Mouse (Mus musculus) liver, embryonic 11.5 days (tissue): ENCODE data around the gene Ptpn13. TPM values are rescaled to one million over a fixed set of nuclear protein-coding genes. Genes with fewer than 3 reads are reported as not detected.

Experiments
- ATAC-seq: fragments of 200-750 bp; cut with Nextera tagmentation; replicated peaks from 2 replicates; pipeline ENCODE4 v1.8.0; 2017; ENCODE audit warnings: moderate number of reproducible peaks, mild to moderate bottlenecking, moderate TSS enrichment, moderate library complexity; ENCODE audit not compliant: low FRiP score
- DNase-seq: peaks from one replicate; pipeline ENCODE4 v3.0.0-alpha.2; 2017; ENCODE audit warnings: low spot score
- H3K27ac ChIP-seq: fragments of 300-500 bp; sonication (generic); 2 replicates; pipeline ENCODE4 v1.5.1; 2014; ENCODE audit warnings: mild to moderate bottlenecking, low read depth, low read length, control low read depth
- H3K27me3 ChIP-seq: fragments of 300-500 bp; sonication (generic); replicated peaks from 2 replicates; pipeline ENCODE4 v1.6.1; 2014; ENCODE audit warnings: low read length, mixed read lengths; ENCODE audit not compliant: control insufficient read depth, insufficient read depth
- H3K36me3 ChIP-seq: fragments of 300-500 bp; sonication (generic); 2 replicates; pipeline ENCODE4 v1.6.1; 2014; ENCODE audit warnings: mild to moderate bottlenecking, low read length, moderate library complexity, mixed read lengths; ENCODE audit not compliant: control insufficient read depth, insufficient read depth
- H3K4me1 ChIP-seq: fragments of 300-500 bp; sonication (generic); replicated peaks from 2 replicates; pipeline ENCODE4 v1.6.1; 2014; ENCODE audit warnings: low read length, mixed read lengths; ENCODE audit not compliant: control insufficient read depth, insufficient read depth
- H3K4me2 ChIP-seq: fragments of 300-500 bp; sonication (generic); 2 replicates; pipeline ENCODE4 v1.6.1; 2014; ENCODE audit warnings: mild to moderate bottlenecking, control low read depth, moderate library complexity
- H3K4me3 ChIP-seq: fragments of 300-500 bp; sonication (generic); 2 replicates; pipeline ENCODE4 v1.5.1; 2014; ENCODE audit warnings: low read depth, low read length, control low read depth
- H3K9ac ChIP-seq: fragments of 300-500 bp; sonication (generic); 2 replicates; pipeline ENCODE4 v1.6.1; 2014; ENCODE audit warnings: low read depth, low read length, control low read depth
- H3K9me3 ChIP-seq: fragments of 300-500 bp; sonication (generic); 2 replicates; pipeline ENCODE4 v1.6.1; 2016; ENCODE audit warnings: low read length, inconsistent platforms, mixed read lengths; ENCODE audit not compliant: control insufficient read depth
- WGBS: fragments of 180-500 bp; shearing (Covaris S2); extraction: QIAGEN DNeasy Blood & Tissue Kit; methylation state at CpG from one replicate; pipeline ENCODE4 v1.1.7; 2014; 5-methylcytosine and 5-hydroxymethylcytosine counted together
- polyA plus RNA-seq: library from polyadenylated mRNA; unstranded; fragments of >200 nt; fragmentation: Nextera tagmentation; extraction: Ambion mirVana; gene quantifications from 2 replicates; pipeline ENCODE4 v1.2.1, GENCODE M21; 2014

The Ptpn13 gene
- polyA plus RNA-seq, 1 experiment from 2014 or later: 9.5 TPM

GRCm38 (mm10) chr5:103441706-103442105 lies 16.7 kb downstream of the Ptpn13 start:
- H3K36me3 ChIP-seq: no peaks in the 10 kb centered on the region
- WGBS: 66% methylated on average over 4 of the region's 4 CpGs
- H3K27ac ChIP-seq: no peak overlapping the region
- ATAC-seq (no peak), DNase-seq (no peak)
- no peaks in the 10 kb centered on the region for H3K27me3 ChIP-seq
- H3K4me3 ChIP-seq: no peak overlapping the region
- H3K4me2 ChIP-seq: no peak overlapping the region
- no peaks in the 10 kb centered on the region for H3K9me3 ChIP-seq
- H3K9ac ChIP-seq: no peak overlapping the region
- H3K4me1 ChIP-seq: peaks cover 16% of the 10 kb centered on the region

GRCm38 (mm10) chr5:103442269-103442688 lies 17.3 kb downstream of the Ptpn13 start:
- no peak overlapping the region for H3K4me3 ChIP-seq
- 79% methylated on average over 4 of the region's 4 CpGs for WGBS
- no peak for ATAC-seq

GRCm38 (mm10) chr5:103442921-103443320 lies 17.9 kb downstream of the Ptpn13 start:
- Histone ChIP-seq H3K27me3 (no peaks in the 10 kb centered on the region), H3K9ac (no peak overlapping the region), H3K36me3 (no peaks in the 10 kb centered on the region), H3K4me1 (peaks cover 9% of the 10 kb centered on the region), H3K4me3 (no peak overlapping the region), H3K4me2 (no peak overlapping the region), H3K27ac (no peak overlapping the region), H3K9me3 (no peaks in the 10 kb centered on the region)
- no peak for DNase-seq
- 40% methylated on average over 7 of the region's 7 CpGs for WGBS
- ATAC-seq: no peak

More at GRCm38 (mm10) chr5:103442269-103442688, 17.3 kb downstream of the Ptpn13 start:
- Histone ChIP-seq H3K27me3 (no peaks in the 10 kb centered on the region), H3K36me3 (no peaks in the 10 kb centered on the region), H3K9me3 (no peaks in the 10 kb centered on the region), H3K4me2 (no peak overlapping the region), H3K27ac (no peak overlapping the region), H3K9ac (no peak overlapping the region), H3K4me1 (peaks cover 15% of the 10 kb centered on the region)
- DNase-seq: no peak

- H3K36me3 ChIP-seq: no peaks in the 10 kb centered on the region
- H3K4me1 ChIP-seq: peaks cover 8% of the 10 kb centered on the region
- no peak overlapping the region for H3K9ac ChIP-seq
- WGBS: 77% methylated on average over 7 of the region's 7 CpGs
- H3K4me3 ChIP-seq: no peak overlapping the region
- no peak overlapping the region for H3K4me2 ChIP-seq
- no peaks in the 10 kb centered on the region for H3K9me3 ChIP-seq
- H3K27me3 ChIP-seq: no peaks in the 10 kb centered on the region
- DNase-seq (no peak), ATAC-seq (no peak)
- H3K27ac ChIP-seq: no peak overlapping the region
These were observed 20.4 kb downstream of the Ptpn13 start for GRCm38 (mm10) chr5:103445383-103445782.

- DNase-seq: no peak
- H3K9ac ChIP-seq: no peak overlapping the region
- no peak overlapping the region for H3K27ac ChIP-seq
- H3K9me3 ChIP-seq: no peaks in the 10 kb centered on the region
- H3K27me3 ChIP-seq: no peaks in the 10 kb centered on the region
- no peak for ATAC-seq
- WGBS: 90% methylated on average over 17 of the region's 17 CpGs
- peaks cover 2% of the 10 kb centered on the region for H3K4me1 ChIP-seq
- H3K4me3 ChIP-seq: no peak overlapping the region
- no peak overlapping the region for H3K4me2 ChIP-seq
- H3K36me3 ChIP-seq: no peaks in the 10 kb centered on the region
These were observed 22.9 kb downstream of the Ptpn13 start for GRCm38 (mm10) chr5:103447806-103448416.

GRCm38 (mm10) chr5:103448470-103448869 lies 23.5 kb downstream of the Ptpn13 start:
- no peak overlapping the region for H3K27ac ChIP-seq
- no peaks in the 10 kb centered on the region for H3K9me3 ChIP-seq
- no peaks in the 10 kb centered on the region for H3K36me3 ChIP-seq
- no peaks in the 10 kb centered on the region for H3K27me3 ChIP-seq
- 81% methylated on average over 1 of the region's 1 CpGs for WGBS
- H3K4me1 ChIP-seq: no peaks in the 10 kb centered on the region
- no peak overlapping the region for H3K4me3 ChIP-seq
- ATAC-seq (no peak), DNase-seq (no peak)
- H3K9ac ChIP-seq: no peak overlapping the region
- H3K4me2 ChIP-seq: no peak overlapping the region

GRCm38 (mm10) chr5:103450663-103451062 lies 25.7 kb downstream of the Ptpn13 start:
- no peaks in the 10 kb centered on the region for H3K4me1 ChIP-seq
- H3K27me3 ChIP-seq: no peaks in the 10 kb centered on the region
- 86% methylated on average over 1 of the region's 1 CpGs for WGBS
- no peak for ATAC-seq
- no peaks in the 10 kb centered on the region for H3K9me3 ChIP-seq
- no peak overlapping the region for H3K4me2 ChIP-seq
- H3K36me3 ChIP-seq: no peaks in the 10 kb centered on the region
- H3K27ac ChIP-seq: no peak overlapping the region
- no peak overlapping the region for H3K4me3 ChIP-seq
- DNase-seq: no peak
- no peak overlapping the region for H3K9ac ChIP-seq

GRCm38 (mm10) chr5:103453361-103454140 lies 28.6 kb downstream of the Ptpn13 start:
- H3K4me1 ChIP-seq: no peaks in the 10 kb centered on the region
- DNase-seq (no peak), ATAC-seq (no peak)
- no peaks in the 10 kb centered on the region for H3K9me3 ChIP-seq
- 85% methylated on average over 14 of the region's 14 CpGs for WGBS
- H3K36me3 ChIP-seq: no peaks in the 10 kb centered on the region
- H3K4me2 ChIP-seq: no peak overlapping the region
- no peaks in the 10 kb centered on the region for H3K27me3 ChIP-seq
- H3K4me3 ChIP-seq: no peak overlapping the region
- H3K9ac ChIP-seq: no peak overlapping the region
- H3K27ac ChIP-seq: no peak overlapping the region

GRCm38 (mm10) chr5:103456794-103457193 lies 31.8 kb downstream of the Ptpn13 start:
- H3K27ac ChIP-seq: no peak overlapping the region
- WGBS: 83% methylated on average over 1 of the region's 1 CpGs
- no peaks in the 10 kb centered on the region for H3K36me3 ChIP-seq
- H3K9me3 ChIP-seq: no peaks in the 10 kb centered on the region
- no peaks in the 10 kb centered on the region for H3K27me3 ChIP-seq
- no peak overlapping the region for H3K9ac ChIP-seq
- no peak overlapping the region for H3K4me3 ChIP-seq
- H3K4me2 ChIP-seq: no peak overlapping the region
- ATAC-seq (no peak), DNase-seq (no peak)
- no peaks in the 10 kb centered on the region for H3K4me1 ChIP-seq
